ENCODE assay signal across 17 mouse cellular contexts in the genomic region with DNA sequence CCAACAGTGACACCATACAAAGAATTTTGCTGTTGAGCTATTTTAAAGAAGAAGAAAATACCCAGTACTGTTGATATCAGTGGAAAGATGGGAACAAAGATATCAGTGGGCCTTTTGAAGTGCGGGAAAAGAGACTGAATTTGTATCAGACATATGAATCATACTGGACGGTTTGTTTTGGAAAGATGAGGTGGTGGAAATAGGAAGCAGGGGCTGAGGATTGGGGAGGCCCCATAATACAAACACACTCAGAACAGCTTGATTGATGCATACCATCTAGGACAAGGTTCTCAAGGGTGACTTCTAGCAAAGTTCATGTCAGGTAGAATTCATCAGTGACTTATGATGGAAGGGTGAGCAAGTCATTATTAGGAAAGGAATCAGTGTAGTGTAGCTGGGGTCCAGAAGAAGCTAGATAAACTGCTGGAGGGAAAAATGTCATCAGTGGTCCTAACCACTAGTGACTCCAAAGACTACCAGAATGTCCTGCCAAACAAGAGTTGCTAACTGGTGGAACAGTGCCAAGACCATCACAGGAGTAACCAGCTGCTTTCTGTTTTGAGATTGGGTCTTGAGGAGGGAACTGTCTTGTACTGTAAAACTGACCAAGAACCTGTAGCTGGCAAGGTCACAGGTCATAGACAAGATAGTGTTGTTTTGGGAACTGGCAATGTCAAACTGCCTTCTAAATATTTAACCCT.
"Had no signal": no experiment of that assay in that cellular context is flagged by ENCODE, and none has a peak within 500 bp of the region (broad histone marks: within the 10 kb centered on the region; RNA-seq: fewer than 3 reads in every experiment).

No protein-coding gene starts in this region.

- H3K4me2 ChIP-seq: intestine, embryonic 15.5 days; kidney, embryonic 15.5 days; limb, embryonic 12.5 days; limb, embryonic 15.5 days; liver, embryonic 11.5 days; midbrain, embryonic 11.5 days had no signal

- ATAC-seq: intestine, embryonic 15.5 days; liver, postnatal 0 days had no signal

- H3K27me3 ChIP-seq: intestine, embryonic 15.5 days; kidney, embryonic 15.5 days; limb, embryonic 12.5 days; limb, embryonic 15.5 days had no signal

- H3K27ac ChIP-seq: intestine, embryonic 15.5 days; kidney, embryonic 15.5 days; layer of hippocampus, adult 2 months; limb, embryonic 12.5 days; limb, embryonic 15.5 days; liver, embryonic 14.5 days had no signal

- H3K9me3 ChIP-seq: intestine, embryonic 15.5 days; kidney, embryonic 15.5 days; limb, embryonic 12.5 days; limb, embryonic 15.5 days had no signal

- H3K36me3 ChIP-seq: intestine, embryonic 15.5 days; kidney, embryonic 15.5 days; limb, embryonic 12.5 days; limb, embryonic 15.5 days had no signal

- H3K9ac ChIP-seq: intestine, embryonic 15.5 days; kidney, embryonic 15.5 days; limb, embryonic 12.5 days; limb, embryonic 15.5 days; liver, embryonic 14.5 days; liver, postnatal 0 days had no signal

- H3K4me1 ChIP-seq: intestine, embryonic 15.5 days; kidney, embryonic 15.5 days; limb, embryonic 12.5 days; limb, embryonic 15.5 days had no signal

- DNase-seq: kidney, adult 11 months; kidney, adult 8-10 months; kidney, postnatal 10 days; layer of hippocampus, postnatal 36 days; left cerebral cortex, postnatal 4 days; liver, postnatal 0 days; midbrain, embryonic 14.5 days; thymus, adult 18-20 months; thymus, postnatal 36 days had no signal

- H3K4me3 ChIP-seq: intestine, embryonic 15.5 days; kidney, embryonic 15.5 days; layer of hippocampus, adult 2 months; limb, embryonic 12.5 days; limb, embryonic 15.5 days had no signal
